Mouse (Mus musculus): Measurements from ENCODE around the gene Trp53bp1. TPM values are rescaled to one million over a fixed set of nuclear protein-coding genes. Genes with fewer than 3 reads are reported as not detected.

The Trp53bp1 gene
- total and polyA plus RNA-seq, 2 experiments = 6.8 to 9.1 TPM

DNA sequence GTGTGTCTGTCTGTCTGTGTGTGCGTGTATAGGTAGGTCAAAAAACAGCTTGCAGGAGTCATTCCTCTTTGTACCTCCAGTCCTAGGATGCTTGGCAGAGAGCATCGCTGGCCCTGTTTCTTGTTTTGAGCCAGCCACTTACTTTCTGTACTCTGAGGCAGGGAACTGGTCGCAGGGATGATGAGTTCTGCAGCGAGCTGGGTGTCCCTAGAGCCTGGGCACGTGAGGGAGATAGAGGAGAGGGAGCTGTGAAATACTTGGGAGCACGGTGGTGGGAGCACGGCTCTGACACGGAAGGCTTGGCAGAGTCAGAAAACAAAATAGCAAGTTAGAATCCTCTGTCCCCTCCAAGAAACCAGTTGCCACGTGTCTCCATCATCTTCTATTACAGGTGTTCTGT lies 26.5 kb upstream of the Trp53bp1 start:
- H3K27me3 ChIP-seq (ENCODE audit: control insufficient read depth, insufficient read depth, low read length) = peaks cover 23% of the 10 kb centered on the region
- 12% methylated on average over 9 of the region's 9 CpGs for WGBS
- no peaks in the 10 kb centered on the region for H3K79me2 ChIP-seq (ENCODE audit: control insufficient read depth, insufficient read depth, low read length)
- H3K4me3 ChIP-seq (ENCODE audit: insufficient read depth, low read depth, low read length) = no peak overlapping the region
- no peak overlapping the region for H3K27ac ChIP-seq (replicated peaks; ENCODE audit: insufficient read depth, low read depth, low read length)
- H3K9ac ChIP-seq (ENCODE audit: low read depth, low read length) = no peak overlapping the region
- TF ChIP-seq POLR2A (IDR thresholded peaks at IDR 0.05; ENCODE audit: extremely low read depth, insufficient read depth, low read length) (no peak), CTCF (IDR thresholded peaks at IDR 0.05; ENCODE audit: low read depth, low read length) (no peak)
- DNase-seq (ENCODE audit: extremely low read depth, low read depth, low spot score) = no peak
- no peaks in the 10 kb centered on the region for H3K36me3 ChIP-seq (ENCODE audit: control insufficient read depth, insufficient read depth, low read length)
- no peaks in the 10 kb centered on the region for H3K4me1 ChIP-seq (ENCODE audit: control insufficient read depth, insufficient read depth, low read length)

DNA sequence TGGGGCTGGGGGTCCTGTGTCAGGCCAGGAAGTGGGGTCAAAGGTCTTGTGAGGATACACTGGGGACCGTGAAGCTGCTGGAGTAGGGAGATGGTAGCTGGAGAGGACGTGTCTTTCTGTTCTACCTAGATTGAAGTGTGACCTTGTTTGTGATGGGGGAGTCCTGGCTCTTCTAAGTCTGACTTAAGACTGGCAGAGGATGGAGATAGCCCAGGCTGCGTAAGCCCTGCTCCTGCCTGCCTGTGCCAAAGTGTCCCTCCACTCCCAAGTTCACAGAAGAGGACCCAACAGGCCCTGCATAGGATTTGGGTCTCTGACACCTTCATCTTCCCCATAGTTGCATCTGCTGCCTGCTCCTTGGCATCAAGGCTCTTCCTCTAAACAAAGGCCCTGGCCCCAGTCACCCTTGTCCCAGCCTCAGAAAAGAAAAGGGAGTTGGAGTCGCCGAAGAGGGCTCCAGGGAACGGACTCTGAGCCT lies 25.6 kb upstream of the Trp53bp1 start:
- peaks cover 23% of the 10 kb centered on the region for H3K27me3 ChIP-seq (ENCODE audit: control insufficient read depth, insufficient read depth, low read length)
- 17% methylated on average over 6 of the region's 6 CpGs for WGBS

DNA sequence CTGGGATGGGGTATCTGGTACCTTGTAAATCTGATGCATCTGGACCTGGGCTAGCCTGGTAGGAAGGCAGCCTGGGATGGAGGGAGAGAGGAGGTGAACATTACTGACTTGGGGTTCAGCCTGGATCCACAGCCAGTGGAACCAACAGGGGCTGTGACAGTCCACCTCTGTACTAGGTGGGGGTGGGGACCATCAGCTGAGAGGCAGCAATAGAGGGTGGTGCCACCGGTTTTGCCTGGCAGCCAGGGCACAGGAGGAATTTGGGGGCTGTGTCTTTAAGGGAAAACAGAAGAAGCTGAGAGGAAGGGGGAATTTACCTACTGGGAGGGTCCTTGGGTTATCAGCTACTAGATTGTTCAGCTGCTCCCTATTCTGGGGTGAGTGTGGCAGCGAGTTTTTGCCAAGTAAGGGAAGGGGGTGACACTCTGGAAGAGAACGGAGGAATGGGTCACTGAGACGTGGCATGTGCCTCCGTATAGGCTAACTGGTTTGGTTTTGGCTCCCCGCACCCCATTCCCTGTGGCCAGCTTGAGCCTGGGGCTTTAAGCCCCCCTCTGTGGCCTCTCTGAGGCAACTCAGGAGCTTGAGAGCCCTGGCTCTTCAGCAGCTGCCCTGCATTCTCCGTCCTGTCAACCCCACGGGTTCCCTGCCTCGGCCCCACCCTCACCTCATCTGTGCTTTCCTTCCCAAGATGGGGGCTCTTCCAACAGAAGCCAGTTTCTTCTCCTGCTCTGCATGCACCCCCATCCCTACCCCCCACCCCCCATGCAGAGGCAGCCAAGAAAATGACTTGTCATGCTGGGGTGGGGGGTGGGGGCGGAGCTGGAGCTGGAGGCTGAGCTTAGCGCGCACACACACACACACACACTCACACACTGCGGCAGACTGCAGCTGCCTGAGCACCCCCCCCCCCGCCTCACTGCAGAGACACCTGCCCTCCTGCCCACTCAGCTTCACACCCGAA lies 24.7 kb upstream of the Trp53bp1 start:
- H3K4me3 ChIP-seq (ENCODE audit: insufficient read depth, low read depth, low read length) = peak overlapping the region; percentile 42

More for the DNA sequence above, 25.6 kb upstream of the Trp53bp1 start:
- Histone ChIP-seq H3K36me3 (ENCODE audit: control insufficient read depth, insufficient read depth, low read length) (no peaks in the 10 kb centered on the region), H3K4me1 (ENCODE audit: control insufficient read depth, insufficient read depth, low read length) (no peaks in the 10 kb centered on the region), H3K4me3 (ENCODE audit: insufficient read depth, low read depth, low read length) (no peak overlapping the region), H3K27ac (replicated peaks; ENCODE audit: insufficient read depth, low read depth, low read length) (no peak overlapping the region), H3K9ac (ENCODE audit: low read depth, low read length) (no peak overlapping the region), H3K79me2 (ENCODE audit: control insufficient read depth, insufficient read depth, low read length) (no peaks in the 10 kb centered on the region)
- TF ChIP-seq POLR2A (IDR thresholded peaks at IDR 0.05; ENCODE audit: extremely low read depth, insufficient read depth, low read length) (no peak), CTCF (IDR thresholded peaks at IDR 0.05; ENCODE audit: low read depth, low read length) (no peak)
- DNase-seq (ENCODE audit: extremely low read depth, low read depth, low spot score) = no peak

DNA sequence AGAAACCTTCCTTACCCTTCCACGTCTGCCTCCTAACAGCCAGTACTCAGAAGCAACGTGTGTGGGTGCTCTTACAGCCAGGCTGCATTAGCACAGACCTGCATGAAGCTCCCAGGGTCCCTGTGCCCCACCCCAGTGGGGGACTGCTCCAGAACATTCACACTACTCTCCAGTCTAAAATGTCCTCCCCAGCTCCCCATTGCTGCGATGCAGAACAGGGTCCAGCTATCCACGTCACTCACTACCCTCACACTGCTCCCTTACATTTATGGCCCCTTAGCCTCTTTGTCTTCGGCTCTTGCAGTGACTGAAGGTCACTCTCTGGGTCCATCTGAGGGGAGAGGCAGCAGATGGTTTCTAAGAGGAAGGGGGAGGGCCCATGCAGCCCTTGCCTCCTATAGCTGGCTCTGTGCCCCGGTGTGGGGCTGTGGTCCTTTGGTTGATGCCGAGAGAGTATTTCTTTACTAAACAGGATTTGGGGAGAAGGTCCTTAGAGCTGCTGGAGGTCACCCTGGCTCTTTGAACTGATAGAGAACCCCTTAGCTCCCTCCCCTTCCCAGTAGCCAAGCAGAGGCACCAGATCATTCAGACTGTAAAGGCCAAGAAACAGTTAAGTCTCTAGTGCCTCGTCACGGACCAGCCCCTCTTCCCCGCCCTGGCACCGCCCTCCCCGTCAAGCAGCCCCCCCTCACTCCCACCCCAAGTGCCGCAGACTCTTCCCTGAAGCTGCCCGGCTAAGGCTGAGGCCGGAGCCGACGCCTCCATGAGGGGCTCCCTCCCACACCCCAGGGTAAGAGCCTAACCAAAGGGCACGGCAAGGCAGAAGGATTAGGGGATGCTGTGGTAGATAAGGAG lies 23.8 kb upstream of the Trp53bp1 start:
- Histone ChIP-seq H3K4me1 (ENCODE audit: control insufficient read depth, insufficient read depth, low read length) (no peaks in the 10 kb centered on the region), H3K79me2 (ENCODE audit: control insufficient read depth, insufficient read depth, low read length) (no peaks in the 10 kb centered on the region), H3K27me3 (ENCODE audit: control insufficient read depth, insufficient read depth, low read length) (peaks cover 26% of the 10 kb centered on the region), H3K4me3 (ENCODE audit: insufficient read depth, low read depth, low read length) (peak overlapping the region; percentile 42), H3K27ac (replicated peaks; ENCODE audit: insufficient read depth, low read depth, low read length) (no peak overlapping the region), H3K36me3 (ENCODE audit: control insufficient read depth, insufficient read depth, low read length) (no peaks in the 10 kb centered on the region), H3K9ac (ENCODE audit: low read depth, low read length) (no peak overlapping the region)
- DNase-seq (ENCODE audit: extremely low read depth, low read depth, low spot score) = no peak
- WGBS = 12% methylated on average over 18 of the region's 18 CpGs
- no peak for TF ChIP-seq CTCF (IDR thresholded peaks at IDR 0.05; ENCODE audit: low read depth, low read length)
- TF ChIP-seq POLR2A (IDR thresholded peaks at IDR 0.05; ENCODE audit: extremely low read depth, insufficient read depth, low read length) = no peak

More for the DNA sequence above, 24.7 kb upstream of the Trp53bp1 start:
- 3% methylated on average over 15 of the region's 15 CpGs for WGBS
- peaks cover 23% of the 10 kb centered on the region for H3K27me3 ChIP-seq (ENCODE audit: control insufficient read depth, insufficient read depth, low read length)
- H3K27ac ChIP-seq (replicated peaks; ENCODE audit: insufficient read depth, low read depth, low read length) = no peak overlapping the region
- no peak for DNase-seq (ENCODE audit: extremely low read depth, low read depth, low spot score)
- H3K79me2 ChIP-seq (ENCODE audit: control insufficient read depth, insufficient read depth, low read length) = no peaks in the 10 kb centered on the region
- no peaks in the 10 kb centered on the region for H3K4me1 ChIP-seq (ENCODE audit: control insufficient read depth, insufficient read depth, low read length)
- H3K36me3 ChIP-seq (ENCODE audit: control insufficient read depth, insufficient read depth, low read length) = no peaks in the 10 kb centered on the region
- TF ChIP-seq CTCF (IDR thresholded peaks at IDR 0.05; ENCODE audit: low read depth, low read length) (no peak), POLR2A (IDR thresholded peaks at IDR 0.05; ENCODE audit: extremely low read depth, insufficient read depth, low read length) (no peak)
- H3K9ac ChIP-seq (ENCODE audit: low read depth, low read length) = no peak overlapping the region

DNA sequence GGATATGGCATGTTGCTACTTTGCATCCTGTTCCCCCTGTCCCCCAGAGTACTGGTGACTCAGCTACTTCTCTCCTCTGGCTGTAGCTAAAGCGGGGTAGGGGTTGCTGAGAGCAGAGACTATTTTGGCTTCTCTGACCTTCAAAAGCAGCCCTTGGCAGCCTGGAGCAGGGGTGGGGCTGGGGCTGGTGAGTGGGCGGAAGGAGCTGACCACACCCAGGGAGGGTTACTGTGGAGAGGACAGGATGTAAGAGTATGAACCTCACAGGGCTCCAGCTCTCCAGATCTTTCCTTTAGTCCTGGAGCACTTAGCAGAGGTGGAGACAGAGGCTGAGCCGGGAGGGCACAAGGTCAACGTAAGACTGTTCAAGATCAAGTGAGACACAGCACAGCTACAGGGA lies 23.0 kb upstream of the Trp53bp1 start:
- H3K79me2 ChIP-seq (ENCODE audit: control insufficient read depth, insufficient read depth, low read length) = no peaks in the 10 kb centered on the region
- H3K9ac ChIP-seq (ENCODE audit: low read depth, low read length) = no peak overlapping the region
- H3K27me3 ChIP-seq (ENCODE audit: control insufficient read depth, insufficient read depth, low read length) = peaks cover 29% of the 10 kb centered on the region
- no peaks in the 10 kb centered on the region for H3K36me3 ChIP-seq (ENCODE audit: control insufficient read depth, insufficient read depth, low read length)
- 39% methylated on average over 4 of the region's 4 CpGs for WGBS
- peaks cover 4% of the 10 kb centered on the region for H3K4me1 ChIP-seq (ENCODE audit: control insufficient read depth, insufficient read depth, low read length)
- TF ChIP-seq CTCF (IDR thresholded peaks at IDR 0.05; ENCODE audit: low read depth, low read length) (no peak), POLR2A (IDR thresholded peaks at IDR 0.05; ENCODE audit: extremely low read depth, insufficient read depth, low read length) (no peak)
- no peak overlapping the region for H3K4me3 ChIP-seq (ENCODE audit: insufficient read depth, low read depth, low read length)
- DNase-seq (ENCODE audit: extremely low read depth, low read depth, low spot score) = no peak
- H3K27ac ChIP-seq (replicated peaks; ENCODE audit: insufficient read depth, low read depth, low read length) = no peak overlapping the region
